Mouse (Mus musculus) forebrain, embryonic 14.5 days (tissue): Measurements from ENCODE around the gene Fdx1l. TPM values are rescaled to one million over a fixed set of nuclear protein-coding genes. Genes with fewer than 3 reads are reported as not detected.

Experiments
- ATAC-seq: fragments of 200-750 bp; cut with Nextera tagmentation; 2 replicates; pipeline ENCODE4 v1.8.0; 2017; ENCODE audit warnings: mild to moderate bottlenecking, moderate library complexity
- DNase-seq: peaks from one replicate; pipeline ENCODE4 v3.0.0-alpha.2; 2015; ENCODE audit warnings: low spot score
- H3K27ac ChIP-seq: fragments of 300-500 bp; sonication (generic); 2 replicates; pipeline ENCODE4 v1.5.1; 2014; ENCODE audit warnings: low read depth, mild to moderate bottlenecking, control low read depth, low read length, moderate library complexity
- H3K27me3 ChIP-seq: fragments of 300-500 bp; sonication (generic); replicated peaks from 2 replicates; pipeline ENCODE4 v1.6.1; 2014; ENCODE audit warnings: low read length, control low read depth, mixed read lengths; ENCODE audit not compliant: control insufficient read depth, insufficient read depth
- H3K36me3 ChIP-seq: fragments of 300-500 bp; sonication (generic); 2 replicates; pipeline ENCODE4 v1.6.1; 2014; ENCODE audit warnings: low read length, control low read depth; ENCODE audit not compliant: control insufficient read depth, insufficient read depth
- H3K4me1 ChIP-seq: fragments of 300-500 bp; sonication (generic); 2 replicates; pipeline ENCODE4 v1.6.1; 2014; ENCODE audit warnings: antibody characterized with exemption, low read length, control low read depth; ENCODE audit not compliant: control insufficient read depth, insufficient read depth
- H3K4me2 ChIP-seq: fragments of 300-500 bp; sonication (generic); 2 replicates; pipeline ENCODE4 v1.6.1; 2014; ENCODE audit warnings: mild to moderate bottlenecking, control low read depth, low read length
- H3K4me3 ChIP-seq: fragments of 300-500 bp; sonication (generic); 2 replicates; pipeline ENCODE4 v1.5.1; 2014; ENCODE audit warnings: low read depth, low read length, control low read depth
- H3K9ac ChIP-seq: fragments of 300-500 bp; sonication (generic); 2 replicates; pipeline ENCODE4 v1.6.1; 2014; ENCODE audit warnings: mild to moderate bottlenecking, low read length, control low read depth, moderate library complexity
- H3K9me3 ChIP-seq: fragments of 300-500 bp; sonication (generic); replicated peaks from 2 replicates; pipeline ENCODE4 v1.6.1; 2016; ENCODE audit warnings: low read length, control low read depth, mixed read lengths; ENCODE audit not compliant: control insufficient read depth
- WGBS: fragments of 180-500 bp; shearing (Covaris S2); extraction: QIAGEN DNeasy Blood & Tissue Kit; methylation state at CpG from one replicate; pipeline ENCODE4 v1.1.7; 2014; 5-methylcytosine and 5-hydroxymethylcytosine counted together
- polyA plus RNA-seq: library from polyadenylated mRNA; unstranded; fragments of >200 nt; fragmentation: Nextera tagmentation; extraction: Ambion mirVana; gene quantifications from 2 replicates; pipeline ENCODE4 v1.2.1, GENCODE M21; 2014

Gene Fdx1l
- polyA plus RNA-seq, 1 experiment from 2014 or later: 69.8 TPM

DNA sequence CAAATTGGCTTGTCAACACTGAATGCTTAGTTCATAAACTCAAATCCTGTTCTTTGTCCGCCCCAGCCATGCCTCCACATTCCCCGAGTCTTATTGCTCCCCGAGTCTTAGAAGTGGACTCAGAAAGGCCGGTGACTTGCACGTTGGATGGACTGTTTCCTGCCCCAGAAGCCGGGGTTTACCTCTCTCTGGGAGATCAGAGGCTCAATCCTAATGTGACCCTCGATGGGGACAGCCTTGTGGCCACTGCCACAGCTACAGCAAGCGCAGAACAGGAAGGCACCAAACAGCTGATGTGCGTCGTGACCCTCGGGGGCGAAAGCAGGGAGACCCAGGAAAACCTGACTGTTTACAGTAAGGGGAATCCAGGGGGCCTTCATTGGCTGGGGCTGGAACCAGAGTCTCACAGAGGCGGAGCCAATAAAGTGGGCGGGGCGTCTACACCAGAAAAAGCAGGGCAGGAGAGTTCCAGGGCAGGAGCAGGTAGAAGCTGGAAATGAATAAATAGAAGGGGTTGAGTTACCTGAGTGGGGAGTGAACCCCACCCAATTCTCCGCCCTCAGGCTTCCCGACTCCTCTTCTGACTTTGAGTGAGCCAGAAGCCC is 38.8 kb downstream of the Fdx1l start:
- H3K9me3 ChIP-seq: no peaks in the 10 kb centered on the region; the same call in 1 of the 2 replicates
- no peak for ATAC-seq
- no peak overlapping the region for H3K4me3 ChIP-seq
- no peak overlapping the region for H3K4me2 ChIP-seq
- H3K4me1 ChIP-seq: peaks cover 6% of the 10 kb centered on the region
- no peaks in the 10 kb centered on the region for H3K36me3 ChIP-seq
- peaks cover 89% of the 10 kb centered on the region for H3K27me3 ChIP-seq
- 2% methylated on average over 17 of the region's 17 CpGs for WGBS
- no peak overlapping the region for H3K27ac ChIP-seq
- DNase-seq: no peak
- H3K9ac ChIP-seq: no peak overlapping the region

DNA sequence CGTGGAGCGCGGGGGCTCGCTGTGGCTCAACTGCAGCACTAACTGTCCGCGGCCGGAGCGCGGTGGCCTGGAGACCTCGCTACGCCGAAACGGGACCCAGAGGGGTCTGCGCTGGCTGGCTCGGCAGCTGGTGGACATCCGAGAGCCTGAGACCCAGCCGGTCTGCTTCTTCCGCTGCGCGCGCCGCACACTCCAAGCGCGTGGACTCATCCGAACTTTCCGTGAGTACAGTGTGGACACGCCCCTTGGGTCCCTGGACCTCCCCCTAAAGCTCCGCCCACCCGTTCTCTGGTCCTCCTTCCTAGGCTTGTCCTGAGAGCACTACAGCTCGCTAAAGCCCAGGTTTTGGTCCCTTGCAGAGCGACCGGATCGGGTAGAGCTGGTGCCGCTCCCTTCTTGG is 40.3 kb downstream of the Fdx1l start:
- Histone ChIP-seq H3K27me3 (peaks cover 85% of the 10 kb centered on the region), H3K4me3 (peak overlapping the region; percentile 42), H3K9ac (peak overlapping the region; percentile 32; the same call in 1 of the 2 replicates), H3K27ac (no peak overlapping the region), H3K4me2 (peak overlapping the region; percentile 94), H3K9me3 (no peaks in the 10 kb centered on the region), H3K4me1 (peaks cover 8% of the 10 kb centered on the region), H3K36me3 (no peaks in the 10 kb centered on the region)
- WGBS: 1% methylated on average over 34 of the region's 34 CpGs
- peak; percentile 75 for DNase-seq
- ATAC-seq: 0 out of 2 replicates have a peak, but pooled peaks have one; percentile 19

- H3K9me3 ChIP-seq: no peaks in the 10 kb centered on the region
- WGBS: 4% methylated on average over 7 of the region's 7 CpGs
- peak overlapping the region; percentile 42 for H3K4me3 ChIP-seq
- ATAC-seq (no peak), DNase-seq (no peak)
- no peaks in the 10 kb centered on the region for H3K36me3 ChIP-seq
- peaks cover 79% of the 10 kb centered on the region for H3K27me3 ChIP-seq
- no peak overlapping the region for H3K27ac ChIP-seq
- no peak overlapping the region for H3K9ac ChIP-seq
- peak overlapping the region; percentile 94 for H3K4me2 ChIP-seq
- peaks cover 8% of the 10 kb centered on the region for H3K4me1 ChIP-seq
These were observed 40.9 kb downstream of the Fdx1l start for GRCm38 (mm10) chr9:21032491-21032890.

DNA sequence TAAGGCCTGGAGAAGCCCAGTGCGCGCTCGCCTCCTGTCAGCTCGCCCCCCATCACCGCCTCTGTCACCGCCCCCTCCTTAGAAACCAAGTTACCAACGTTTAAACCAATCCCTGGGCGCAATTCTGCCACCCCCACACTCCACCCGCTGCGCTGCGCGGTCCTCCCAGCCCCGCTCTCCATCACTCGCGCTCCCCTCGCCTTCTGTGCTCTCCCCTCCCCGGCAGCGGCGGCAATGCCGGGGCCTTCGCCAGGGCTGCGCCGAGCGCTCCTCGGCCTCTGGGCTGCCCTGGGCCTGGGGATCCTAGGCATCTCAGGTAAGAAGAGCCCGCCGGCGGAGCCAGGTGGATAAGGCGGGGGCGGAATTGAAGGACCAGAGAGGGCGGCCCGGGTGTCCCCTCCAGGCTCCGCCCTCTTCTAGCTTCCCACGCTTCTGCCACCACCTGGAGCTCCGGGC is 41.5 kb downstream of the Fdx1l start, which contains the start of gene Icam5:
TSS of gene Icam5 (plus strand) at position 178 of the 456 bp plus-strand sequence.
- under 1% methylated on average over 35 of the region's 35 CpGs for WGBS
- Histone ChIP-seq H3K27ac (no peak within 1 kb of the TSS), H3K4me3 (peak within 1 kb of the TSS; percentile 42), H3K9me3 (no peaks in the 10 kb centered on the region), H3K9ac (peak within 1 kb of the TSS; percentile 52), H3K27me3 (peaks cover 73% of the 10 kb centered on the region), H3K4me1 (peaks cover 8% of the 10 kb centered on the region), H3K36me3 (no peaks in the 10 kb centered on the region), H3K4me2 (peak within 1 kb of the TSS; percentile 94)
- peak; percentile 50; the same call in 1 of the 2 replicates for ATAC-seq
- peak; percentile 48 for DNase-seq

- peaks cover 68% of the 10 kb centered on the region for H3K27me3 ChIP-seq
- H3K4me1 ChIP-seq: peaks cover 8% of the 10 kb centered on the region
- WGBS: under 1% methylated on average over 36 of the region's 36 CpGs
- ATAC-seq (peak; percentile 64), DNase-seq (peak; percentile 68)
- peak overlapping the region; percentile 52 for H3K9ac ChIP-seq
- no peak overlapping the region for H3K27ac ChIP-seq
- no peaks in the 10 kb centered on the region for H3K9me3 ChIP-seq
- H3K4me3 ChIP-seq: peak overlapping the region; percentile 42
- H3K36me3 ChIP-seq: no peaks in the 10 kb centered on the region
- H3K4me2 ChIP-seq: peak overlapping the region; percentile 94
These were observed 42.0 kb downstream of the Fdx1l start for GRCm38 (mm10) chr9:21031251-21031895.

DNA sequence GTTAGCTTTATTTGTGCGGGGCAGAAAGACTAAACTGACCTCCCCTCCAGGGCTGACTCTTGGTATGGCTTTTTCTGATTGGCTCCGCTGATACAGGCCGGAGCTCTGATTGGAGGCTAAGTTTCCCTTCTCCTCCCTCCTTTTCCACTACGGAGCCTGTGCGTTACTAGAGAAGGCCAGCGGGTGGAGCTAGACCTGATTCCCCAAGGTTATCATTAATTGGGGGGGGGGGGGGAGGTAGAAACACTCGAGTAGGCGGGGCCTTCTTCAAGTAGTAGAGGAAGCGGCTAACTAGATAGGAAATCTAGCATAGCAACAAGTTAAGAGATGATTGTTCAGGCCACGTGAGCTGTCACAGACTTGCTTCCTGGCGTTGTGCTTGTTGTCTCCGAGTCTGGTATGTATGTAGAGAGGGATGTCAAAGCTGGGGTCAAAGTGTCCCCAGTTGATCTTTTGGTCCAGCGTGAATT is 42.6 kb downstream of the Fdx1l start:
- peak; percentile 47; the same call in 1 of the 2 replicates for ATAC-seq
- Histone ChIP-seq H3K36me3 (no peaks in the 10 kb centered on the region), H3K4me2 (peak overlapping the region; percentile 94), H3K4me3 (peak overlapping the region; percentile 42), H3K27me3 (peaks cover 62% of the 10 kb centered on the region), H3K9ac (no peak overlapping the region), H3K27ac (no peak overlapping the region), H3K4me1 (peaks cover 8% of the 10 kb centered on the region), H3K9me3 (no peaks in the 10 kb centered on the region)
- WGBS: under 1% methylated on average over 13 of the region's 13 CpGs
- DNase-seq: peak; percentile 83

- Histone ChIP-seq H3K27ac (no peak overlapping the region), H3K27me3 (peaks cover 55% of the 10 kb centered on the region), H3K9ac (no peak overlapping the region), H3K4me1 (peaks cover 8% of the 10 kb centered on the region), H3K9me3 (no peaks in the 10 kb centered on the region), H3K4me2 (peak overlapping the region; percentile 94; the same call in 1 of the 2 replicates), H3K4me3 (no peak overlapping the region), H3K36me3 (no peaks in the 10 kb centered on the region)
- DNase-seq (no peak), ATAC-seq (no peak)
- WGBS: 25% methylated on average over 22 of the region's 22 CpGs
These were observed 43.3 kb downstream of the Fdx1l start for GRCm38 (mm10) chr9:21030055-21030600.

GRCm38 (mm10) chr9:21029291-21030054 is 43.9 kb downstream of the Fdx1l start, which contains the start of gene Icam4:
Icam4 (plus strand) TSS chr9:21029373.
- no peaks in the 10 kb centered on the region for H3K9me3 ChIP-seq
- H3K36me3 ChIP-seq: no peaks in the 10 kb centered on the region
- WGBS: 3% methylated on average over 37 of the region's 37 CpGs
- H3K9ac ChIP-seq: peak within 1 kb of the TSS; percentile 5; the same call in 1 of the 2 replicates
- peak within 1 kb of the TSS; percentile 8; the same call in 1 of the 2 replicates for H3K4me3 ChIP-seq
- H3K4me1 ChIP-seq: peaks cover 8% of the 10 kb centered on the region
- ATAC-seq: 0 out of 2 replicates have a peak, but pooled peaks have one; percentile 6
- H3K27me3 ChIP-seq: peaks cover 49% of the 10 kb centered on the region
- DNase-seq: peak; percentile 64
- H3K27ac ChIP-seq: no peak within 1 kb of the TSS
- H3K4me2 ChIP-seq: peak within 1 kb of the TSS; percentile 94
